Mouse (Mus musculus) kidney, embryonic 15.5 days (tissue): Measurements from ENCODE around the gene Map3k6. TPM values are rescaled to one million over a fixed set of nuclear protein-coding genes. Genes with fewer than 3 reads are reported as not detected.
A peak's percentile ranks its signal among the peaks of the same experiment; 100 is the strongest.

Experiments
- ATAC-seq: fragments of 200-750 bp; cut with Nextera tagmentation; replicated peaks from 2 replicates; pipeline ENCODE4 v1.8.0; 2017; ENCODE audit warnings: moderate TSS enrichment; ENCODE audit not compliant: low FRiP score
- H3K27ac ChIP-seq: fragments of 300-500 bp; sonication (generic); 2 replicates; pipeline ENCODE4 v1.5.1; 2015; ENCODE audit warnings: mild to moderate bottlenecking, inconsistent platforms
- H3K27me3 ChIP-seq: fragments of 300-500 bp; sonication (generic); 2 replicates; pipeline ENCODE4 v1.6.1; 2015; ENCODE audit warnings: inconsistent platforms
- H3K36me3 ChIP-seq: fragments of 300-500 bp; sonication (generic); 2 replicates; pipeline ENCODE4 v1.6.1; 2015; ENCODE audit warnings: inconsistent platforms
- H3K4me1 ChIP-seq: fragments of 300-500 bp; sonication (generic); 2 replicates; pipeline ENCODE4 v1.6.1; 2015; ENCODE audit warnings: inconsistent platforms
- H3K4me2 ChIP-seq: fragments of 300-500 bp; sonication (generic); 2 replicates; pipeline ENCODE4 v1.6.1; 2015; ENCODE audit warnings: moderate library complexity, mild to moderate bottlenecking, inconsistent platforms
- H3K4me3 ChIP-seq: fragments of 300-500 bp; sonication (generic); replicated peaks from 2 replicates; pipeline ENCODE4 v1.5.1; 2015; ENCODE audit warnings: mild to moderate bottlenecking, inconsistent platforms
- H3K9ac ChIP-seq: fragments of 300-500 bp; sonication (generic); 2 replicates; pipeline ENCODE4 v1.6.1; 2015; ENCODE audit warnings: mild to moderate bottlenecking, inconsistent platforms
- H3K9me3 ChIP-seq: fragments of 300-500 bp; sonication (generic); replicated peaks from 2 replicates; pipeline ENCODE4 v1.6.1; 2016; ENCODE audit warnings: inconsistent platforms
- WGBS: fragments of 180-500 bp; shearing (Covaris S2); methylation state at CpG from one replicate; pipeline ENCODE4 v1.1.7; 2015; ENCODE audit warnings: mixed read lengths; 5-methylcytosine and 5-hydroxymethylcytosine counted together
- polyA plus RNA-seq: library from polyadenylated mRNA; unstranded; fragments of >200 nt; fragmentation: Nextera tagmentation; extraction: Ambion mirVana; gene quantifications from 2 replicates; pipeline ENCODE4 v1.2.1, GENCODE M21; 2015

The Map3k6 gene
- polyA plus RNA-seq, 1 experiment from 2014 or later = 4.0 TPM

- no peak; the same call in 1 of the 2 replicates for ATAC-seq
- peak overlapping the region; percentile 49 for H3K4me2 ChIP-seq
- H3K9me3 ChIP-seq = no peaks in the 10 kb centered on the region
- WGBS = 24% methylated on average over 12 of the region's 12 CpGs
- no peak overlapping the region for H3K27ac ChIP-seq
- H3K4me3 ChIP-seq = peak overlapping the region; percentile 9; the same call in 1 of the 2 replicates
- H3K36me3 ChIP-seq = no peaks in the 10 kb centered on the region
- peaks cover 40% of the 10 kb centered on the region for H3K27me3 ChIP-seq
- peak overlapping the region; percentile 19; the same call in 1 of the 2 replicates for H3K9ac ChIP-seq
- H3K4me1 ChIP-seq = peaks cover 22% of the 10 kb centered on the region
Observed at GRCm38 (mm10) chr4:133257230-133257629, 16.6 kb downstream of the Map3k6 start.

- 76% methylated on average over 12 of the region's 12 CpGs for WGBS
- ATAC-seq = no peak
- no peak overlapping the region for H3K27ac ChIP-seq
Observed at GRCm38 (mm10) chr4:133257798-133258408, 17.3 kb downstream of the Map3k6 start.

GRCm38 (mm10) chr4:133261641-133262374 lies 21.2 kb downstream of the Map3k6 start:
- no peak overlapping the region for H3K9ac ChIP-seq
- peaks cover 4% of the 10 kb centered on the region for H3K4me1 ChIP-seq
- no peak for ATAC-seq
- H3K27ac ChIP-seq = no peak overlapping the region
- peaks cover 13% of the 10 kb centered on the region for H3K27me3 ChIP-seq
- H3K4me3 ChIP-seq = no peak overlapping the region
- H3K36me3 ChIP-seq = peaks cover 32% of the 10 kb centered on the region
- WGBS = 52% methylated on average over 10 of the region's 10 CpGs
- H3K4me2 ChIP-seq = no peak overlapping the region
- no peaks in the 10 kb centered on the region for H3K9me3 ChIP-seq

More at GRCm38 (mm10) chr4:133257798-133258408, 17.3 kb downstream of the Map3k6 start:
- H3K4me1 ChIP-seq = peaks cover 19% of the 10 kb centered on the region
- H3K9ac ChIP-seq = no peak overlapping the region
- no peaks in the 10 kb centered on the region for H3K9me3 ChIP-seq
- no peak overlapping the region for H3K4me3 ChIP-seq
- H3K36me3 ChIP-seq = no peaks in the 10 kb centered on the region
- H3K4me2 ChIP-seq = no peak overlapping the region
- peaks cover 35% of the 10 kb centered on the region for H3K27me3 ChIP-seq

- Histone ChIP-seq H3K9ac (no peak overlapping the region), H3K4me2 (no peak overlapping the region)
- ATAC-seq = no peak
Observed at GRCm38 (mm10) chr4:133262375-133262765, 21.8 kb downstream of the Map3k6 start.

GRCm38 (mm10) chr4:133262882-133263281 lies 22.3 kb downstream of the Map3k6 start, which contains the start of gene Sytl1:
Gene Sytl1, minus strand, starts transcription at chr4:133263113.
- H3K9ac ChIP-seq = no peak within 1 kb of the TSS
- no peaks in the 10 kb centered on the region for H3K4me1 ChIP-seq
- no peaks in the 10 kb centered on the region for H3K9me3 ChIP-seq
- H3K27me3 ChIP-seq = peaks cover 2% of the 10 kb centered on the region; the same call in 1 of the 2 replicates
- no peak within 1 kb of the TSS for H3K27ac ChIP-seq
- no peak within 1 kb of the TSS for H3K4me2 ChIP-seq
- H3K36me3 ChIP-seq = peaks cover 42% of the 10 kb centered on the region
- 34% methylated on average over 7 of the region's 7 CpGs for WGBS
- no peak for ATAC-seq
- no peak within 1 kb of the TSS for H3K4me3 ChIP-seq

More at GRCm38 (mm10) chr4:133262375-133262765, 21.8 kb downstream of the Map3k6 start:
- Histone ChIP-seq H3K36me3 (peaks cover 37% of the 10 kb centered on the region), H3K9me3 (no peaks in the 10 kb centered on the region), H3K27me3 (peaks cover 7% of the 10 kb centered on the region; the same call in 1 of the 2 replicates), H3K27ac (no peak overlapping the region), H3K4me3 (no peak overlapping the region), H3K4me1 (no peaks in the 10 kb centered on the region)
- WGBS = 70% methylated on average over 7 of the region's 7 CpGs

GRCm38 (mm10) chr4:133263756-133264155 lies 23.1 kb downstream of the Map3k6 start:
- no peaks in the 10 kb centered on the region for H3K27me3 ChIP-seq
- no peak overlapping the region for H3K4me2 ChIP-seq
- H3K9ac ChIP-seq = no peak overlapping the region
- H3K4me3 ChIP-seq = no peak overlapping the region
- WGBS = 92% methylated on average over 5 of the region's 5 CpGs
- no peaks in the 10 kb centered on the region for H3K4me1 ChIP-seq
- H3K27ac ChIP-seq = no peak overlapping the region
- no peak for ATAC-seq
- no peaks in the 10 kb centered on the region for H3K9me3 ChIP-seq
- H3K36me3 ChIP-seq = peaks cover 51% of the 10 kb centered on the region

GRCm38 (mm10) chr4:133264559-133264958 lies 23.9 kb downstream of the Map3k6 start:
- H3K27me3 ChIP-seq = no peaks in the 10 kb centered on the region
- H3K9ac ChIP-seq = no peak overlapping the region
- WGBS = 96% methylated on average over 2 of the region's 2 CpGs
- no peak overlapping the region for H3K27ac ChIP-seq
- H3K36me3 ChIP-seq = peaks cover 59% of the 10 kb centered on the region
- H3K4me3 ChIP-seq = no peak overlapping the region
- no peaks in the 10 kb centered on the region for H3K9me3 ChIP-seq
- no peak overlapping the region for H3K4me2 ChIP-seq
- no peaks in the 10 kb centered on the region for H3K4me1 ChIP-seq
- no peak for ATAC-seq

GRCm38 (mm10) chr4:133265297-133265696 lies 24.7 kb downstream of the Map3k6 start:
- no peak overlapping the region for H3K4me2 ChIP-seq

GRCm38 (mm10) chr4:133265759-133266158 lies 25.1 kb downstream of the Map3k6 start:
- Histone ChIP-seq H3K36me3 (peaks cover 71% of the 10 kb centered on the region), H3K27me3 (no peaks in the 10 kb centered on the region), H3K9ac (no peak overlapping the region), H3K27ac (peak overlapping the region; percentile 20; the same call in 1 of the 2 replicates), H3K9me3 (no peaks in the 10 kb centered on the region), H3K4me2 (no peak overlapping the region), H3K4me1 (no peaks in the 10 kb centered on the region), H3K4me3 (no peak overlapping the region)
- ATAC-seq = no peak
- 75% methylated on average over 4 of the region's 4 CpGs for WGBS

More at GRCm38 (mm10) chr4:133265297-133265696, 24.7 kb downstream of the Map3k6 start:
- ATAC-seq = no peak
- Histone ChIP-seq H3K27me3 (no peaks in the 10 kb centered on the region), H3K4me3 (no peak overlapping the region), H3K9ac (no peak overlapping the region), H3K36me3 (peaks cover 67% of the 10 kb centered on the region), H3K27ac (no peak overlapping the region), H3K4me1 (no peaks in the 10 kb centered on the region), H3K9me3 (no peaks in the 10 kb centered on the region)
- WGBS = 96% methylated on average over 3 of the region's 3 CpGs

- 92% methylated on average over 12 of the region's 12 CpGs for WGBS
- peaks cover 74% of the 10 kb centered on the region for H3K36me3 ChIP-seq
- H3K9ac ChIP-seq = no peak overlapping the region
- no peaks in the 10 kb centered on the region for H3K4me1 ChIP-seq
- H3K27ac ChIP-seq = peak overlapping the region; percentile 20; the same call in 1 of the 2 replicates
- no peak for ATAC-seq
- H3K9me3 ChIP-seq = no peaks in the 10 kb centered on the region
- H3K4me3 ChIP-seq = no peak overlapping the region
- no peak overlapping the region for H3K4me2 ChIP-seq
- no peaks in the 10 kb centered on the region for H3K27me3 ChIP-seq
Observed at GRCm38 (mm10) chr4:133266248-133266880, 25.7 kb downstream of the Map3k6 start.

- Histone ChIP-seq H3K9ac (no peak overlapping the region), H3K4me3 (no peak overlapping the region), H3K9me3 (no peaks in the 10 kb centered on the region), H3K27me3 (no peaks in the 10 kb centered on the region), H3K4me2 (no peak overlapping the region), H3K4me1 (0 out of 2 replicates have a peak, but pooled peaks cover 2% of the 10 kb centered on the region), H3K27ac (no peak overlapping the region), H3K36me3 (peaks cover 70% of the 10 kb centered on the region)
- no peak for ATAC-seq
- WGBS = 94% methylated on average over 3 of the region's 3 CpGs
Observed at GRCm38 (mm10) chr4:133268931-133269330, 28.3 kb downstream of the Map3k6 start.

GRCm38 (mm10) chr4:133269596-133269995 lies 29.0 kb downstream of the Map3k6 start:
- Histone ChIP-seq H3K4me1 (0 out of 2 replicates have a peak, but pooled peaks cover 2% of the 10 kb centered on the region), H3K36me3 (peaks cover 70% of the 10 kb centered on the region), H3K27ac (no peak overlapping the region), H3K27me3 (no peaks in the 10 kb centered on the region), H3K9ac (no peak overlapping the region), H3K4me2 (no peak overlapping the region), H3K4me3 (no peak overlapping the region), H3K9me3 (no peaks in the 10 kb centered on the region)
- WGBS = 95% methylated on average over 3 of the region's 3 CpGs
- ATAC-seq = no peak
